Mouse (Mus musculus) neural tube, embryonic 13.5 days (tissue): ENCODE data around the gene Naip6. TPM values are rescaled to one million over a fixed set of nuclear protein-coding genes. Genes with fewer than 3 reads are reported as not detected.
"Not testable (repeated sequence)": the region's sequence is repeated elsewhere in the genome, so short reads cannot be mapped to it uniquely, and the experiment has no call there.

ENCODE experiments used
- ATAC-seq: fragments of 200-750 bp; cut with Nextera tagmentation; 2 replicates; pipeline ENCODE4 v1.8.0; 2017; ENCODE audit warnings: low read depth, mild to moderate bottlenecking, moderate TSS enrichment, moderate library complexity
- H3K27ac ChIP-seq: fragments of 300-500 bp; sonication (generic); replicated peaks from 2 replicates; pipeline ENCODE4 v1.5.1; 2015; ENCODE audit warnings: moderate library complexity, mild to moderate bottlenecking, inconsistent platforms
- H3K27me3 ChIP-seq: fragments of 300-500 bp; sonication (generic); 2 replicates; pipeline ENCODE4 v1.6.1; 2015; ENCODE audit warnings: mild to moderate bottlenecking, inconsistent platforms
- H3K36me3 ChIP-seq: fragments of 300-500 bp; sonication (generic); 2 replicates; pipeline ENCODE4 v1.6.1; 2015; ENCODE audit warnings: mild to moderate bottlenecking, inconsistent platforms
- H3K4me1 ChIP-seq: fragments of 300-500 bp; sonication (generic); replicated peaks from 2 replicates; pipeline ENCODE4 v1.6.1; 2015; ENCODE audit warnings: inconsistent platforms
- H3K4me2 ChIP-seq: fragments of 300-500 bp; sonication (generic); 2 replicates; pipeline ENCODE4 v1.6.1; 2015; ENCODE audit warnings: inconsistent platforms, mild to moderate bottlenecking, moderate library complexity
- H3K4me3 ChIP-seq: fragments of 300-500 bp; sonication (generic); 2 replicates; pipeline ENCODE4 v1.5.1; 2015; ENCODE audit warnings: mild to moderate bottlenecking, inconsistent platforms
- H3K9ac ChIP-seq: fragments of 300-500 bp; sonication (generic); 2 replicates; pipeline ENCODE4 v1.6.1; 2015; ENCODE audit warnings: moderate library complexity, mild to moderate bottlenecking, inconsistent platforms
- H3K9me3 ChIP-seq: fragments of 300-500 bp; sonication (generic); 2 replicates; pipeline ENCODE4 v1.6.1; 2016; ENCODE audit warnings: inconsistent platforms
- WGBS: fragments of 180-500 bp; shearing (Covaris S2); methylation state at CpG from one replicate; pipeline ENCODE4 v1.1.7; 2015; 5-methylcytosine and 5-hydroxymethylcytosine counted together
- polyA plus RNA-seq: library from polyadenylated mRNA; unstranded; fragments of >200 nt; fragmentation: Nextera tagmentation; extraction: Ambion mirVana; gene quantifications from 2 replicates; pipeline ENCODE4 v1.2.1, GENCODE M21; 2015

Naip6 gene
- polyA plus RNA-seq, 1 experiment from 2014 or later: 0.03 TPM

DNA sequence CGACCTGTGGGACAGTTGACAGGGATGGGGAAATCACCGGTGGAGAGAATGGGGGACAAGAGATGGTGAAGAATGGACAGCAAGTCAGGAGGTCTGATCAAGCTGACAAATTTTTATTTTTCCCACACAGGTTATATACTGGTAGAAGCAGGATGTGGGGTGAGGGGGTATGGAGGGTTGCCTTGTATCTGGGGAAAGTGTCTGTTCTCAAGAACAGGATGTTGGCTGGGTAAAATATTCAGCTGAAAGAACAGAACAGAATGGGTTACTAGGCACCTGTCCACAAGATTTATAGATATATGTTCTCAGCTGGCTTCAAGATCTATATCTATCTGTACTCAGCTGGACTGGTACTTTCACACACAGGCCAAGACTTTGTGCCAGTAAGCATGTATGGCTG is 65.6 kb downstream of the Naip6 start:
- not testable (repeated sequence) for H3K27ac ChIP-seq, H3K4me1 ChIP-seq, H3K36me3 ChIP-seq, ATAC-seq, H3K4me2 ChIP-seq, H3K27me3 ChIP-seq, H3K9me3 ChIP-seq, H3K4me3 ChIP-seq, H3K9ac ChIP-seq
- WGBS: 78% methylated on average over 2 of the region's 2 CpGs

- 77% methylated on average over 5 of the region's 5 CpGs for WGBS
These were observed 70.5 kb downstream of the Naip6 start for GRCm38 (mm10) chr13:100246896-100247519.

DNA sequence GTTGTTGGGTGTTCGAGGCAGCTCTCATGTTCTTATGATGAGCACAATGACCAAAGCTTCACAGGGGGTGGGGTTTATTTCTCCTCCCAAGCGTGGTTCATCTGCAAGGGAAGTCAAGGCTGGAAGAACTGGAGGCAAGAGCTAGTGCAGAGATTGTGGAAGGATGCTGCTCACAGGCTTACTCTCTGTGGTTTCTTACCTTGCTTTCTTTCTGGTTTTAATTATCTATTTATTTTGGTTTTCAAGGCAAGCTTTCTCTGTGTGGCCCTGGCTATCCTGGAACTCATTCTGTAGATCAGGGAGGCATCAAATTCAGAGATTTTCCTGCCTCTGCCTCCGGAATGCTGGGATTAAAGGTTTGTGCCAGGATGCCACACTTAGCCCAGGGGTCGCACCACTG is 71.3 kb downstream of the Naip6 start, which contains the start of gene Naip5:
TSS of gene Naip5 (minus strand) at position 101 of the 400 bp plus-strand sequence.
- H3K36me3 ChIP-seq, H3K4me2 ChIP-seq, H3K27me3 ChIP-seq, H3K9ac ChIP-seq, H3K4me1 ChIP-seq, H3K27ac ChIP-seq, H3K9me3 ChIP-seq, ATAC-seq, H3K4me3 ChIP-seq: not testable (repeated sequence)
- WGBS: 83% methylated on average over 4 of the region's 4 CpGs

More at GRCm38 (mm10) chr13:100246896-100247519, 70.5 kb downstream of the Naip6 start:
- ATAC-seq, H3K27me3 ChIP-seq, H3K36me3 ChIP-seq, H3K4me1 ChIP-seq, H3K4me3 ChIP-seq, H3K9ac ChIP-seq, H3K9me3 ChIP-seq, H3K4me2 ChIP-seq, H3K27ac ChIP-seq: not testable (repeated sequence)

DNA sequence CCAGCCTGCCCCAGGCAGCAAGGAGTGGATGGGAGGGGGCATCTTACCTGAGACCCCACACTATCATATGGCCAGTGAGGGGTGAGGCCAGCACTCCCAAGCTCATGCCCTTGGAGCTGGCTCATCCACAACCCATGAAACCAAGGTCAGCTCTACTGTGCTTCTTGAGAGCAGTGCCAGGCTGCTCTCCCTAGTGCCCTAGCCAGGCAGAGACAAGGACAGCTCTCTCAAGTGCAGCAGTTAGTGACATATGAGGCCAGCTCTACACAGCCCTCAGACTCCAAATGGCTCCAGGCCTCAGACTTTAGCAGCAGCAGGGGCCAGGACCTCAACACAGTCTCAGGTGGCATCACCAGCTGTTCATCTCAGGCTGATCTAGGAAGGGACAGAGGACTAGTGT is 73.8 kb downstream of the Naip6 start:
- H3K27ac ChIP-seq: no peak overlapping the region
- H3K27me3 ChIP-seq: no peaks in the 10 kb centered on the region
- H3K4me3 ChIP-seq: no peak overlapping the region
- no peaks in the 10 kb centered on the region for H3K9me3 ChIP-seq
- H3K36me3 ChIP-seq: no peaks in the 10 kb centered on the region
- no peaks in the 10 kb centered on the region for H3K4me1 ChIP-seq
- no peak overlapping the region for H3K4me2 ChIP-seq
- no peak for ATAC-seq
- no peak overlapping the region for H3K9ac ChIP-seq

Other genes starting within 250 kb of the Naip6 start
- gene Bdp1, start 213.6 kb downstream of the Naip6 start, polyA plus RNA-seq: 25.0 and 26.4 TPM in 2 replicates
- 475 and 487 TPM in 2 replicates for gene Serf1, start 209.7 kb downstream of the Naip6 start, polyA plus RNA-seq
- 46.3 and 48.4 TPM in 2 replicates for gene Smn1, start 192.8 kb downstream of the Naip6 start, polyA plus RNA-seq
- gene Naip2, start 115.6 kb downstream of the Naip6 start, polyA plus RNA-seq: 0.20 and 0.23 TPM in 2 replicates
- gene Naip5, start 71.4 kb downstream of the Naip6 start, polyA plus RNA-seq: 0.17 and 0.20 TPM in 2 replicates
- 0.10 and 0.15 TPM in 2 replicates for gene Naip1, start 135.2 kb upstream of the Naip6 start, polyA plus RNA-seq
- 82.7 and 86.0 TPM in 2 replicates for gene Gtf2h2, start 174.9 kb upstream of the Naip6 start, polyA plus RNA-seq
- 3.3 and 4.4 TPM in 2 replicates for gene Ocln, start 235.0 kb upstream of the Naip6 start, polyA plus RNA-seq